Mouse (Mus musculus): ENCODE results near the gene Trnt1.

The Trnt1 gene
- long read RNA-seq, experiment 1, transcript Trnt1-201 (9 exons, 2,283 nt), result major isoform, 22 of 53 reads
- long read RNA-seq, experiment 1, transcript Trnt1-203 (9 exons, 1,398 nt), result minor isoform, 15 of 53 reads
- long read RNA-seq, experiment 1, partial matches to known transcripts, result 9 of 53 reads
- long read RNA-seq, experiment 1, other reads (novel, unspliced or antisense), result 6 of 53 reads
- long read RNA-seq, experiment 2, transcript Trnt1-201 (9 exons, 2,283 nt), result major isoform, 20 of 63 reads
- long read RNA-seq, experiment 2, transcript Trnt1-203 (9 exons, 1,398 nt), result minor isoform, 16 of 63 reads
- long read RNA-seq, experiment 2, partial matches to known transcripts, result 16 of 63 reads
- long read RNA-seq, experiment 2, other reads (novel, unspliced or antisense), result 8 of 63 reads

GRCm38 (mm10) chr6:106768640-106769289 is at the start of gene Trnt1:
Gene Trnt1 (plus strand): TSS chr6:106769120.
- intact Hi-C loops (cut with DNase I), result loop anchor here (10.0 kb wide), 1 partner anchor 104 kb away; no protein-coding TSS in a partner anchor

DNA sequence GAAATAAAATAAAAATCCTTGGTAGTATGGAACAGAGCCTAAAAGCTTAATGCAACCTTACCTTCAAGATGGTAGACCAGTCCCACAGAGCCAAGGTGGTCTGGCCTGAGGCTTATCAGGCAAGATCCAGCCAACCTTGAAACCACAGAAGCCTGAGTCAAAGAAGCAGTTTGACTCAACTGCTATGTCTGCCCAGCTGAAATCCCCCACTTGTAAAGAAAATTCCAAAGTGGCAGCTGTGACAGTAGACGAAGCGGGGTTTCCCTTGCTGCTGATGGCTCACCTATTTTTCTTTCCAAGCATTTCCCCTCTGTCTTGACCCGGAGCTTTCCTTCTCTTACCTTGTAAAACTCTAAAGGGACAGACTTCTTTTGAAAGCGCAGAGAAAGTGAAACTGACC is 43.3 kb upstream of the Trnt1 start:
- intact Hi-C loops (cut with DNase I), result no loop called here

- intact Hi-C loops (cut with DNase I), result no loop called here
Observed at GRCm38 (mm10) chr6:106726078-106726477, 42.8 kb upstream of the Trnt1 start.

- intact Hi-C loops (cut with DNase I), result no loop called here
Observed at GRCm38 (mm10) chr6:106727703-106728102, 41.2 kb upstream of the Trnt1 start.

DNA sequence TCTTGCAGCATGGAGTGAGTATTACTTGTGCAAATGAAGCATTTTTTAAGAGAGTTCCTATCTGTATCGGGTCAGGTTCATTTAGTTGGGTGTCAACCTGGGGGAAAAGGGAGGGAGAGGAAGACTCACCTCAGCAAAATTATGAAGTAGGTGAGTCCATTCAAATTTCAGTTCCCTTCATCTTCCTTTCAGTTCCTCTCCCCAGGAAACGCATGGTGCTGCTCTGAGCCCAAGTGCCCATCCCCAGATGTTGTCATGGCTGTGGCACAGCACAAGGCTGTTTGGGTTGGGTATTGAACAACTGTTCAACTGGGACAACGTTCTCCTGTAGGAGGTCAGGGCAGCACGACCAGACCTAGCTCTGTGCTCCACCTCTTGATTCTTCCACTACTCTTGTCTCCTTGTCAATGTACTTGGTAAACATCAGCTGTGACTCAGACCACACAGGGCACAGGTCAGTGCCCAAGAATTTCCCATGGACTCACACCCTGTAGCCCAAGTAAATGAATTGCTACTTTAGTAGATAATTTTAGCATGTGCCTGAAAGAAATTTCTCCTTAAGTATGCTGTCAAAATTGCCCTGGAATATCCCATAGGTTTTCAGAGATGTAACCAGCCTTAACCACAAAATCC is 39.1 kb upstream of the Trnt1 start:
- intact Hi-C loops (cut with DNase I), result no loop called here

GRCm38 (mm10) chr6:106732563-106732962 is 36.4 kb upstream of the Trnt1 start:
- intact Hi-C loops (cut with DNase I), result no loop called here

DNA sequence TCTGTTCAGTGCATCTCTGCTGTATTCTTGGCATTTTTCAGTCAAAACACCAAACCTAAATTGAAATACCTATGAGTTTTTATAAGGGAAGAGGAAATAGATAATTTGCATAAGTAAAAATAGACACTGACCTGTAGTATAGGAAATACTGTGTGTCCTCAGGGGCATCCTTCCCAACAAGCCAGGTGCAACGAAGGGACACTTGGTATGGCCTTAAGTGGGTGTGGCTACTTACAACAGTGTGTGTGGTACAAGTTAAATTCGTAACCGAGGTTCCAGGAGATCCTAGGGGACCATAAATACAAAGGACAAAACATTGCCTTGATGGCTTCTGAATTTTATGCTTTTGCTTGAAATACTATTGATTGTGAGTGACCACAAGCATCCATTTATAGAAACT is 30.7 kb upstream of the Trnt1 start:
- intact Hi-C loops (cut with DNase I), result no loop called here

DNA sequence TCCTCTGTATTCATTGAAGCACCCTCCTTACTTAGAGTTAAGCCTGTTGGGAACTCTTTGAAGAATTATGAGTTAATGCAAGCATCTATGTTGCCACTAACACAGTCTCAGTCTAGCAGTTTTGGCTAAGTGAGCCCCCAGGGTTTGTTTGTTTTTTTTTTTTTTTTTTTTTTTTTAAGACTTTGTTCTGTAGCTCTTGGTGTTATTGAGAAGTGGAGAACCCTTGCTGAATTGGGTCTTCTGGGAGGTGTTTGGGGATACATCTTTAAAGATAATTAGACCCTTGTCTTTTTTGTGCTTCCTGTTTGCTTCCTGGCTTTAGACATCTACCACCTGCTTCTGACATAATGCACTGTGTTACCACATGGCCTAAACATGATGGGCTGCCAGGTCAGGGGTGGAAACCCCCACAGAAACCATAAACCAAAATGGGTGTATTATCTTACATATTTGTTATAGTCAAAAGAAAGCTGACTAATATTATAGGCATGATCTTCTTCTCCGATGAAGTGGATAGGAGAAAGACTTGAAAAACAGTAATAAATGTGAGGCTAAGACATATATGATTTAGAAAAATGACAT is 28.6 kb upstream of the Trnt1 start:
- intact Hi-C loops (cut with DNase I), result no loop called here

GRCm38 (mm10) chr6:106743556-106744233 is 25.2 kb upstream of the Trnt1 start:
- intact Hi-C loops (cut with DNase I), result no loop called here

- intact Hi-C loops (cut with DNase I), result no loop called here
Observed at GRCm38 (mm10) chr6:106745673-106746394, 23.1 kb upstream of the Trnt1 start.

GRCm38 (mm10) chr6:106747251-106747650 is 21.7 kb upstream of the Trnt1 start:
- intact Hi-C loops (cut with DNase I), result no loop called here

GRCm38 (mm10) chr6:106747804-106748203 is 21.1 kb upstream of the Trnt1 start:
- intact Hi-C loops (cut with DNase I), result no loop called here

DNA sequence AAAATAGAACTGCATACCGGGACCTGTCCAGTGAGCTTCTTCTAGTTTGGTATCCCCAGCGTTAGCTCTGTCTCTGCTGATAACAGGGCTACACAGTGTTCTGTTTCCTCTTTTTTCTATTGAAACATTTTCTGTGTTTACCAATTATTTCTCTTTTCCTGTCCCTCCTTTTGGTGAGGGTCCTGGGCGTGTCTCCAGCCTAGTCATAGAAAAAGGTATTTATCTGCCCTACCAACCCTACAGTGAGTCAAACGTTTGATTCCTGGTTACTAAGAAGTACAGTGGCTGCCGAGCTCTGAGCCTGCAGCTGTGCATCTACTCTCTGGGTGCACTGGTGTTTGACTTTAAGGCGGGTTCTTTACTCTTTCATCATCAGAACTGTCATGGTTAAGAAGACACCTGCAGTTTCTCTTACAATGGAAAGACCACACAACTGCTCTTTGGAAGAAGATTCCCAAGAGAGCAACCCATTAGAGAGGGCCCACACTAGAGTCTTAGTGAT is 20.0 kb upstream of the Trnt1 start, which contains the start of gene Il5ra:
Il5ra (minus strand) TSS at position 151 of the 502 bp plus-strand sequence.
- intact Hi-C loops (cut with DNase I), result no loop called here

GRCm38 (mm10) chr6:106750291-106750690 is 18.6 kb upstream of the Trnt1 start:
- intact Hi-C loops (cut with DNase I), result no loop called here

DNA sequence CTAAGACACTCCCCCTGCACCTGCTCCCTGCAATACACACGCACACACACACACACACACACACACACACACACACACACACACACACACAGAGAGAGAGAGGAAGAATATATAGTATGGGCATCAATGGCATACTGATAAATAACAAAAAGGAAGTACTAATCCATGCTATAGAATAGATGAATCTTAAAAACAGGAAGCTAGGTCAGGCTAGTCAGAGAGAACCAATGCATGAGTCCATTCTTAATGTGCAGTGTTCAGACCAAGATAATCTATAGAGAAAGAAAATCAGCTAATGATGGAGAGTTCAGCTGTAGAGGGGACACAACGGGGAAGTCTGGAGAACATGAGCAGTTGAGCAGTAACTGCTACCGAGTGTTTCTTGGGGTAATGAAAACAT is 10.6 kb upstream of the Trnt1 start:
- intact Hi-C loops (cut with DNase I), result no loop called here

GRCm38 (mm10) chr6:106760473-106761218 is 8.3 kb upstream of the Trnt1 start:
- intact Hi-C loops (cut with DNase I), result loop anchor here (10.0 kb wide), 1 partner anchor 96 kb away; no protein-coding TSS in a partner anchor

- intact Hi-C loops (cut with DNase I), result loop anchor here (10.0 kb wide), 1 partner anchor 97 kb away; no protein-coding TSS in a partner anchor
Observed at GRCm38 (mm10) chr6:106761486-106761885, 7.4 kb upstream of the Trnt1 start.

GRCm38 (mm10) chr6:106765892-106766291 is 3.0 kb upstream of the Trnt1 start:
- intact Hi-C loops (cut with DNase I), result loop anchor here (10.0 kb wide), 1 partner anchor 101 kb away; no protein-coding TSS in a partner anchor

DNA sequence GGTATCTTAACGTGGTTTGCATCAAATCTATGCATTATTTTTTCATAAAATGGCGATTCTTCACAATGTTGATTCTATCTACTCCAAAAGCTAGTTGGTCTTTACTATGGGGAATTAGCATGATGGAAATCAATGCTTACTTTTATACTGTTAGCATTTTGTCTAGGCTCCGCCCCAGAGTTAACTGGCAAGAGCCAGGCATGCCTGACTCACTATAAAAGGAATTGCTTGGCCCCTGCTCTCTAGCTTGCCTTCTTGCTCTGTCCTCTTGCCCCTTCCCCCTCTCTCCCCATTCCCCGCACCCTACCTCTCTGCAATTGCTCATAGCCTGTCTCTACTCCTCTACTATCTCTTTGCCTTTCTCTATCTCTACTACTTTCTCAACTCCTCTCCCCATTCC is 2.1 kb upstream of the Trnt1 start:
- intact Hi-C loops (cut with DNase I), result loop anchor here (10.0 kb wide), 1 partner anchor 102 kb away; no protein-coding TSS in a partner anchor
